Mouse (Mus musculus): Measurements from ENCODE around the gene Iqgap2. TPM values are rescaled to one million over a fixed set of nuclear protein-coding genes. Genes with fewer than 3 reads are reported as not detected.

The Iqgap2 gene
- polyA plus RNA-seq, 1 experiment = 7.4 TPM

DNA sequence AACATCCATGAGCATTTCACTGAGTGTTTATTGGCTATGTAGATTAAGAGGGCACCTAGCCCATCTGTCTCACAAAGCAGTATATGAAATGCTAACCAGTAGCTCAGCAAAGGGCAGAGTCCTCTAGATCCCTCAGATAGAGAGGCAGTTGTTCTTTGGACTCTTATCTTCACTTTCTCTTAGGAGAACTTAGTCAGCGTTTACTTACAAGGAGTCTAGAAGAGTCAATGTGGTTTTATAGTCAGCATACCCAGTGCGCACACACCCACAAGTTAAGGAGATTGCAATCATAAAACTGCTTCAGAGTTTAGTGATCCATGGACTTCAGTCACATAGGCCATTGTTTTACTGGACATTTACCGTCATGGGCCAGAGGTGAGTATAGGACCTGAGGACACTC, 54.8 kb downstream of the Iqgap2 start:
- Histone ChIP-seq H3K27ac (ENCODE audit: insufficient read depth, low read length) (no peak overlapping the region), H3K4me1 (ENCODE audit: control insufficient read depth, insufficient read depth, low read length) (0 out of 2 replicates have a peak, but pooled peaks cover 2% of the 10 kb centered on the region), H3K4me3 (ENCODE audit: insufficient read depth, low read length) (no peak overlapping the region)
- no peak for TF ChIP-seq POLR2A (IDR thresholded peaks at IDR 0.05; ENCODE audit: low read depth, low read length)
- TF ChIP-seq CTCF (IDR thresholded peaks at IDR 0.05; ENCODE audit: borderline replicate concordance, insufficient read depth, low read length) = no peak

DNA sequence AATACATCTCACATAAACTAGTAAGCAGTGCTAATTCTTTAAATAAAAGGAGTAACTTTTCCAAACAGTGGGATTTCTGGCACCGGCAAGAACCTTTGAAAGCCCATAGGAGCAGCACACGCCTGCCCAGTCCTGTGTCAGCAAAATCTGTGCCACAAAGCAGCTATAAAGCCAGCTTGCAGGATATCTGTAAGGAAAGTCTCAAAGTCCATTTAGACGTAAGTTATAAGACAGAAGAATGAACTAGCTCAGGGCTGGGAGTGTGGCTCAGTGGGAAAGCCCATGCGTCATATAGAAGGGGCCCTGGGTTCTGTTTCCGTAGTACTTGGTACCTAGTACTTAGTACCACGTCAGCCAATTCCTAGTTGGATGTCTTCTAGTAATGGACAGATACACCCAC, 58.2 kb downstream of the Iqgap2 start:
- 0 out of 2 replicates have a peak, but pooled peaks cover 4% of the 10 kb centered on the region for H3K4me1 ChIP-seq (ENCODE audit: control insufficient read depth, insufficient read depth, low read length)
- H3K27ac ChIP-seq (ENCODE audit: insufficient read depth, low read length) = no peak overlapping the region
- TF ChIP-seq CTCF (IDR thresholded peaks at IDR 0.05; ENCODE audit: borderline replicate concordance, insufficient read depth, low read length) = no peak
- TF ChIP-seq POLR2A (IDR thresholded peaks at IDR 0.05; ENCODE audit: low read depth, low read length) = no peak
- no peak overlapping the region for H3K4me3 ChIP-seq (ENCODE audit: insufficient read depth, low read length)

DNA sequence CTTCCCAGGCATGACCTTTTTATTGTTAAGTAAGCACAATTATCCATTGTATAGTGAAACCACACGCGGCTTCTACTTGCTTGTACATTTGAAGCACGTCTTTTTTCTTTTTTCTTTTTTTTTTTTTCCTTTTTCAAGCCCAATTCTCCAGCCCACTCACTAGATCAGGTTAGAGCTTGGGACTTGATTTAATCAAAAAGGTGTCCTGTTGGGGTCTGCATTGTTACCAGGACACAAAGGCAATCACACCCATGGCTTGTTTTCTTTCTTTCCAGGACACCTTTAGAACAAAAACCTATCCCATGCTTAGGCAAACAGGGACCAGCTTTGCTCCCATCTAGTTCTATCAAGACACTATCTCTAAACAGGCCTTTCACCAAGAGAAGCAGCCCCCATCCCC, 59.0 kb downstream of the Iqgap2 start:
- Histone ChIP-seq H3K4me3 (ENCODE audit: insufficient read depth, low read length) (no peak overlapping the region), H3K27ac (ENCODE audit: insufficient read depth, low read length) (no peak overlapping the region), H3K4me1 (ENCODE audit: control insufficient read depth, insufficient read depth, low read length) (0 out of 2 replicates have a peak, but pooled peaks cover 4% of the 10 kb centered on the region)
- no peak for TF ChIP-seq CTCF (IDR thresholded peaks at IDR 0.05; ENCODE audit: borderline replicate concordance, insufficient read depth, low read length)
- no peak for TF ChIP-seq POLR2A (IDR thresholded peaks at IDR 0.05; ENCODE audit: low read depth, low read length)

DNA sequence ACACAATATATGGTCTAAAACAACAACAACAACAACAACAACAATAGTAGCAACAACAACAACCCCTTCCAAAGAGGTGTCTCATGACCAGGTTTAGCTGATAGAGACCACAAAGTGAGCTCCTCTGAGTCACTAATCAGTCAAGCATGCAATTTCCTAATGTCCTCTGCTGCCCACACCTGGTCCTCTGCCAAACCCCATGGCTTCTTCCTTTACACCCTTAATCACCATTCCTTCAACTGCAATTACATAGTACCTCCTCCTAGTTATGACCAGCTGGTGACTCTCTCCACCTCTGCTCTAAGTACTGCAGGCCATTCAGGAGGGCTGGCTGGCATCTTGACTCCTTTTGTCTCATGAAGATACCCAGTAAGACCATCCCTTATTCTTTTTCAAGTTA, 60.0 kb downstream of the Iqgap2 start:
- no peak overlapping the region for H3K4me3 ChIP-seq (ENCODE audit: insufficient read depth, low read length)
- H3K4me1 ChIP-seq (ENCODE audit: control insufficient read depth, insufficient read depth, low read length) = 0 out of 2 replicates have a peak, but pooled peaks cover 4% of the 10 kb centered on the region
- no peak overlapping the region for H3K27ac ChIP-seq (ENCODE audit: insufficient read depth, low read length)
- no peak for TF ChIP-seq CTCF (IDR thresholded peaks at IDR 0.05; ENCODE audit: borderline replicate concordance, insufficient read depth, low read length)

DNA sequence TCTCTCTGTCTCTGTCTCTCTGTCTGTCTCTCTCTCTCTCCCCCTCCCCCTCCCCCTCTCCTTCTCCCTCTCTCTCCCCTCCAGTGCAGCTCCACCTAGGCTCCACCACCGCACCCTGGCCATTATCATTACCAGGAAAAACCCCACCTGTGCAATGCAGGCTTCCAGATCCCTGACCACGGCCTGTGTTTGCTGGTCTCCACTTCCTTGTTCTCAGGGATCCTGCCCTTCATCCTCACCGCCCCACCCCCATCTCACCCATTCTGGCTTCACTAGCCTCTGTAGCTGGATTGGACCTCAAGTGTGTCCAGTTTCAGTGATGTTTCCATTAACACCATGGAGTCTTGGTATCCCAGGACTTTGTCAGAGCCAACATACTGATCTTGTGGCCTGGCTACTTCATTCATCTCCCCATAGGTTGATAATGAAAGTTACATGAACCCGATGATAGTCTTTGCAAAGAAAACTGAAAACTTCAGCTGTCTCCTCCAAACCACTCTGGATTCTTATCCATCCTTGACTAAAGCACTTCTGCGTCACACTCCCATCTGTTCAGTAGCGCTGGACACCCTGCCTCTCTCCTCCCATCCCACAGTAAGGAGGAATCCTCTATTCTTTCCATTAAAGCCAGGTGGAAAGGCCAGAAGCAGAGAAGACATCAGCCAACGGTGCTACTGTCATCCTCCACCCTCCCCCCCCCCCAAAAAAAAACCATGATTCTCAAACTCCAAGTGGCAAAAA, 62.1 kb downstream of the Iqgap2 start:
- Histone ChIP-seq H3K4me1 (ENCODE audit: control insufficient read depth, insufficient read depth, low read length) (0 out of 2 replicates have a peak, but pooled peaks cover 4% of the 10 kb centered on the region), H3K4me3 (ENCODE audit: insufficient read depth, low read length) (no peak overlapping the region), H3K27ac (ENCODE audit: insufficient read depth, low read length) (no peak overlapping the region)
- TF ChIP-seq POLR2A (IDR thresholded peaks at IDR 0.05; ENCODE audit: low read depth, low read length) (no peak), CTCF (IDR thresholded peaks at IDR 0.05; ENCODE audit: borderline replicate concordance, insufficient read depth, low read length) (no peak)

DNA sequence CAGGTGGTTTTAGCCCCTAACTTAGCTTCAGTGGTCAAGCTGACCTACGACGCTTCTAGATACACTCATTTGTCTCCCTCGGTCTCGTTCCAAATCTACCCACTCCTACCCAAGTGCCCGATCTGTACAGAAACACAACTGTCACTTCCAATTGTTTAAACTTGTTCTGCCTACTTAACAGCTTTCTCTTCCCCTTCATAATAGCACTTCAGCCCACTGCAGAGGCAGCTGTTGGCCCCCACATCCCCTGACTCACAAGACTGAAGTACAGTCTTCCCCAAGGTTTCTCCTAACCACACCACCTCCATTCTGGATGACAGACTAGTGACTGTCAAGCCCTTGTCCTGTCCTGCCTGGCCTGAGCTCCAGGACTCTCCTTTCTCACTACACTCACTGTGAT, 63.1 kb downstream of the Iqgap2 start:
- Histone ChIP-seq H3K4me1 (ENCODE audit: control insufficient read depth, insufficient read depth, low read length) (0 out of 2 replicates have a peak, but pooled peaks cover 4% of the 10 kb centered on the region), H3K27ac (ENCODE audit: insufficient read depth, low read length) (no peak overlapping the region), H3K4me3 (ENCODE audit: insufficient read depth, low read length) (no peak overlapping the region)
- no peak for TF ChIP-seq POLR2A (IDR thresholded peaks at IDR 0.05; ENCODE audit: low read depth, low read length)
- no peak for TF ChIP-seq CTCF (IDR thresholded peaks at IDR 0.05; ENCODE audit: borderline replicate concordance, insufficient read depth, low read length)

DNA sequence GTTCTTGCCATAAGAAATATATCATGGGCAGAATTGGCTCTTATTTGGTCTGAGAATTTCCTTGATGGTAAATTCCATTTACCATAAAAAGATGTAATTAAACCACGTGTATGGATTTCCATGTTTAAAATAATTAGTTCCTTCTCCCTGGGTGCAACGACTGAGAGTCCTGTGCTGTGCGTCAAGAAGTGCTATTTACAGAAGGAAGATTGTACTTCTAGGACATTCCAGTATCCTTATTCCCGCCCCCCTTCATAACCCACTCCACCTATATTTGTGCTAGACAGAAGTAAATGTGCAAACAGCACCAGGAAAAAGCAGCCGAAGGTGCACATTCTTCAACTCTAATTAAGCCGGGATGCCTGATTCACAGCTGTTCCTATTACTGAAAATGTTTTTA, 65.5 kb downstream of the Iqgap2 start:
- H3K27ac ChIP-seq (ENCODE audit: insufficient read depth, low read length) = no peak overlapping the region
- H3K4me1 ChIP-seq (ENCODE audit: control insufficient read depth, insufficient read depth, low read length) = no peaks in the 10 kb centered on the region
- H3K4me3 ChIP-seq (ENCODE audit: insufficient read depth, low read length) = no peak overlapping the region
- no peak for TF ChIP-seq CTCF (IDR thresholded peaks at IDR 0.05; ENCODE audit: borderline replicate concordance, insufficient read depth, low read length)
- TF ChIP-seq POLR2A (IDR thresholded peaks at IDR 0.05; ENCODE audit: low read depth, low read length) = no peak

DNA sequence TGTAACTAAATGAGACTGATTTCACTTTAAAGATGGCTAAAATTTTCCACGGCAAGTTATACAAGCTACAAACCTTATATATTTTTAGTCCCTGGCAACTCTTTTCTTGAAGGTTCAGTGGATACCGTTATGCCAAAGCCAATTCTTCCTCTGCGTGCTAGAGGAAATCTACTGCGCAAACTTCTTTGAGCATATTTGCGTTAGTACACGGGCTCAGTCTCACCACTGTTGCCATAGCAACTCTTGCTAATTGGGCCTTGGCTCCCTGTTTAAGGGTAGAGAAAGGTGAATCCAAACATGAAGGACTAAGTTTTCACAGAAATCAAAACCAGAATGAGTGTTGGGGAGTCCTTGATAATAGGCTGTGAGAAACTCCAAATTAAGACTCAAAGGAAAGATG, 68.8 kb downstream of the Iqgap2 start:
- Histone ChIP-seq H3K4me3 (ENCODE audit: insufficient read depth, low read length) (no peak overlapping the region), H3K4me1 (ENCODE audit: control insufficient read depth, insufficient read depth, low read length) (no peaks in the 10 kb centered on the region), H3K27ac (ENCODE audit: insufficient read depth, low read length) (no peak overlapping the region)
- TF ChIP-seq POLR2A (IDR thresholded peaks at IDR 0.05; ENCODE audit: low read depth, low read length) = no peak
- no peak for TF ChIP-seq CTCF (IDR thresholded peaks at IDR 0.05; ENCODE audit: borderline replicate concordance, insufficient read depth, low read length)

DNA sequence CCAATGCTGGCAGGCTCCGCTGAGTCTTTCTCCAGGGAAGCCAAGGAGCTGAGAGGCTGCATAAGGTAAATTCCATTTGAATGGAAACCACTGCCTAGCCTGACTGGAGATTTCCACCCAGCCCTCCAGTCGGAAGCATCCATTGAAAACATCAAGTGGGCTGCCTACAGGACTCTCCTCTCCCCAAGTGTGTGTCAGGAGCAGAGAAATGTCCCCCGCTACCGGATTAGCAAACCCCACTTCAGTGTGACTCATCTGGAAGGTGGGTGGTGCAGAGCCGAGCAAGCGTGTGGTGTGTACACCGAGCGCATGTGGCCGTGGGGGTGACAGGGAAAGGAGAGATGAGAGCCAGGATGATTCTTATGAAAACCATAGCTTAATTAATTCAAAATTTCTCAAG, 71.7 kb downstream of the Iqgap2 start:
- no peak overlapping the region for H3K27ac ChIP-seq (ENCODE audit: insufficient read depth, low read length)
- TF ChIP-seq POLR2A (IDR thresholded peaks at IDR 0.05; ENCODE audit: low read depth, low read length) (no peak), CTCF (IDR thresholded peaks at IDR 0.05; ENCODE audit: borderline replicate concordance, insufficient read depth, low read length) (no peak)
- no peak overlapping the region for H3K4me3 ChIP-seq (ENCODE audit: insufficient read depth, low read length)
- H3K4me1 ChIP-seq (ENCODE audit: control insufficient read depth, insufficient read depth, low read length) = no peaks in the 10 kb centered on the region

DNA sequence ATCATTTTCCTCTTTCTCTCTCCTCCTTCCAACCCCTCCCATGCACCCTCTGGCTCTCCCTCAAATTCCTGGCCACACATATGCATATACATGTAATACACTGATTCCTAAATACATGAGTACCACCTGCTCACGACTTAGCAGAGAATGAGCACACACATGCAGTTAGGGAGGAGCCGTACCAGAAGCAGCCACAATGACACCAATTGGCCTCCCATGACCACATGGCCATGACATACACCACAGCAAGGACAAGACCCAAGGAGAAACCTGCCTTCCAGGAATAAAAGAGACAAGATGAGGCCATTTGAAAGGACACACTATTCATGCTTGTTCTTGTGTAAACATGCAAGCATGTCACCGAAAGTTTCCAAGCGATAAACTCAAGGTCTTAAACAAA, 72.8 kb downstream of the Iqgap2 start:
- TF ChIP-seq CTCF (IDR thresholded peaks at IDR 0.05; ENCODE audit: borderline replicate concordance, insufficient read depth, low read length) = no peak
- TF ChIP-seq POLR2A (IDR thresholded peaks at IDR 0.05; ENCODE audit: low read depth, low read length) = no peak
- no peaks in the 10 kb centered on the region for H3K4me1 ChIP-seq (ENCODE audit: control insufficient read depth, insufficient read depth, low read length)

More for the DNA sequence above, 72.8 kb downstream of the Iqgap2 start:
- Histone ChIP-seq H3K4me3 (ENCODE audit: insufficient read depth, low read length) (no peak overlapping the region), H3K27ac (ENCODE audit: insufficient read depth, low read length) (no peak overlapping the region)

Measured in embryonic fibroblast, embryonic 13.5 days (primary cell).